Mouse (Mus musculus) liver, adult 2 months (tissue): ENCODE results near the gene Mpzl3.

Source experiments
- CTCF ChIP-seq: fragments of 200-500 bp; IDR thresholded peaks from 2 replicates; pipeline ENCODE4 v1.5.1; 2011; ENCODE audit warnings: low read depth, low read length, control low read depth
- POLR2A ChIP-seq: fragments of 200-500 bp; IDR thresholded peaks from 2 replicates; pipeline ENCODE4 v1.6.1; 2011; ENCODE audit warnings: low read length, control low read depth; ENCODE audit not compliant: insufficient read depth; ENCODE audit errors: extremely low read depth

- no peak for TF ChIP-seq POLR2A
- TF ChIP-seq CTCF, result no peak
Observed at GRCm38 (mm10) chr9:45050301-45050700, 4.7 kb upstream of the Mpzl3 start.
